In genomic region chr16:37462886-37463285, GRCm38 (mm10) we compare ENCODE assay signal across 23 mouse cellular contexts.
DNase-seq lines count a peak whose midpoint lies in the region; ATAC-seq and TF ChIP-seq lines count a peak whose summit lies in the region.
"Had no signal": no experiment of that assay in that cellular context is flagged by ENCODE, and none has a peak within 500 bp of the region (broad histone marks: within the 10 kb centered on the region; RNA-seq: fewer than 3 reads in every experiment).

No protein-coding gene starts in this region.

- DNase-seq in frontal cortex, postnatal 25 days (ENCODE audit: low spot score in 2 of 2), result no peak
- DNase-seq in layer of hippocampus, adult 2 months (ENCODE audit: low spot score in 2 of 2), result peak in 1 of 2 experiments; percentile 28
- no peak for DNase-seq in layer of hippocampus, postnatal 25 days (ENCODE audit: extremely low spot score in 1 of 2, low spot score in 1 of 2)
- no peak for DNase-seq in left cerebral cortex, adult 2 months (ENCODE audit: extremely low spot score in 1 of 2, low spot score in 2 of 2)
- DNase-seq in left cerebral cortex, adult 11 months (ENCODE audit: low spot score), result no peak
- peak; percentile 56 for DNase-seq in right cerebral cortex, adult 18-20 months
- DNase-seq in right cerebral cortex, postnatal 4 days, result no peak
- DNase-seq: adrenal gland, adult 8-10 months; adrenal gland, postnatal 25 days; cerebellum, adult 18-20 months; cerebellum, adult 9-10 months; cerebellum, postnatal 14 days; gastrocnemius, postnatal 25 days; heart, adult 2 months had no signal

- intact Hi-C loops in left cerebral cortex, adult 2 months (cut with DNase I), result no loop called here

- no peak overlapping the region for H3K4me3 ChIP-seq in layer of hippocampus, adult 2 months
- H3K4me3 ChIP-seq in left cerebral cortex, adult 2 months, result no peak overlapping the region
- H3K4me3 ChIP-seq: forebrain, embryonic 10.5 days; forebrain, embryonic 13.5 days; heart, adult 2 months; heart, embryonic 10.5 days; heart, embryonic 13.5 days; hindbrain, embryonic 12.5 days; hindbrain, embryonic 15.5 days had no signal

- peak overlapping the region; percentile 91 for H3K27ac ChIP-seq in layer of hippocampus, adult 2 months
- peak overlapping the region; percentile 47; the same call in 1 of the 2 replicates for H3K27ac ChIP-seq in left cerebral cortex, adult 2 months
- H3K27ac ChIP-seq: forebrain, embryonic 10.5 days; forebrain, embryonic 13.5 days; heart, adult 2 months; heart, embryonic 10.5 days; heart, embryonic 13.5 days; hindbrain, embryonic 12.5 days; hindbrain, embryonic 15.5 days had no signal

- peak; percentile 81 for ATAC-seq in frontal cortex, adult (ENCODE audit: low TSS enrichment)
- ATAC-seq: activated CD4-positive, CD25-positive, alpha-beta regulatory T cell, adult 4 months; forebrain, embryonic 13.5 days; forebrain, embryonic 16.5 days had no signal

- TF ChIP-seq CTCF in layer of hippocampus, adult 2 months (conservative IDR thresholded peaks at IDR 0.05), result no peak
- no peak for TF ChIP-seq CTCF in left cerebral cortex, adult 2 months (IDR thresholded peaks at IDR 0.05)
